Comparison of ENCODE assay signal across 11 mouse cellular contexts in the genomic region with DNA sequence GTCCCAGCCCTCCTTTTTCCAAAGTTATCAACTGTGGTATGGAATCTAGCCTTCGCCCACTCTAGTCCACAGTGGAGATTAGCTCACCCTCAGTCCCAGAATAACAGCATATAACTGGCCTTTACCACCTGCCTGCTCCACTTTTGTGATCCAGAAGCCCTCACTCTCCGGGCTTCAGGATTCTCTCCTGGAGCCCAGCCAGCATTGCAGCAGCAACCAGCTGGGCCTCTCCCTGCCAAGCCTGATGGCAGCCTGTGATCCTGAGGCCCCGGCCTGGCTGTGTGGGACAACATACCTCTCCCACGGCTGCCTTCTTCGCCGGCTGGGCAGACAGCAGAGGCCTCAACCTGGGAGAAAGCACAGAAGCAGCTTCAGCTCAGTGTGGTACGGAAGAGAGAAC. TPM values are rescaled to one million over a fixed set of nuclear protein-coding genes. Genes with fewer than 3 reads are reported as not detected.
DNase-seq lines count a peak whose midpoint lies in the region; ATAC-seq and TF ChIP-seq lines count a peak whose summit lies in the region.
"Had no signal": no experiment of that assay in that cellular context is flagged by ENCODE, and none has a peak within 500 bp of the region (broad histone marks: within the 10 kb centered on the region; RNA-seq: fewer than 3 reads in every experiment).

No protein-coding gene starts in this region.

- peak; percentile 35 for DNase-seq in limb, embryonic 14.5 days (ENCODE audit: low spot score)
- DNase-seq in limb, embryonic 10.5 days (ENCODE audit: low spot score), result no peak
- DNase-seq in cerebellum, adult 9-11 months, result peak; percentile 84
- DNase-seq in forebrain, embryonic 10.5 days (ENCODE audit: extremely low spot score, low spot score), result no peak
- DNase-seq: retina, postnatal 1 day had no signal

- H3K36me3 ChIP-seq in forebrain, embryonic 13.5 days (ENCODE audit: poor library complexity, severe bottlenecking), result peaks cover 91% of the 10 kb centered on the region
- H3K36me3 ChIP-seq in forebrain, embryonic 15.5 days, result peaks cover 72% of the 10 kb centered on the region
- peaks cover 79% of the 10 kb centered on the region for H3K36me3 ChIP-seq in limb, embryonic 14.5 days (ENCODE audit: control insufficient read depth, insufficient read depth, low read length)
- peaks cover 95% of the 10 kb centered on the region for H3K36me3 ChIP-seq in limb, embryonic 10.5 days
- peaks cover 48% of the 10 kb centered on the region for H3K36me3 ChIP-seq in heart, embryonic 16.5 days (ENCODE audit: control insufficient read depth, insufficient read depth)
- peaks cover 94% of the 10 kb centered on the region for H3K36me3 ChIP-seq in forebrain, embryonic 10.5 days (replicated peaks)

- no peaks in the 10 kb centered on the region for H3K4me1 ChIP-seq in forebrain, embryonic 13.5 days
- H3K4me1 ChIP-seq in forebrain, embryonic 15.5 days, result no peaks in the 10 kb centered on the region
- no peaks in the 10 kb centered on the region for H3K4me1 ChIP-seq in limb, embryonic 14.5 days (ENCODE audit: control insufficient read depth, insufficient read depth, low read length)
- 0 out of 2 replicates have a peak, but pooled peaks cover 1% of the 10 kb centered on the region for H3K4me1 ChIP-seq in limb, embryonic 10.5 days
- peaks cover 24% of the 10 kb centered on the region for H3K4me1 ChIP-seq in heart, embryonic 16.5 days (ENCODE audit: control insufficient read depth, insufficient read depth, low read length)
- peaks cover 9% of the 10 kb centered on the region for H3K4me1 ChIP-seq in forebrain, embryonic 10.5 days
- H3K4me1 ChIP-seq: embryonic facial prominence, embryonic 12.5 days had no signal

- WGBS in forebrain, embryonic 13.5 days, result 73% methylated on average over 7 of the region's 7 CpGs
- WGBS in forebrain, embryonic 15.5 days, result 73% methylated on average over 7 of the region's 7 CpGs
- 83% methylated on average over 7 of the region's 7 CpGs for WGBS in limb, embryonic 14.5 days
- 91% methylated on average over 7 of the region's 7 CpGs for WGBS in limb, embryonic 10.5 days
- WGBS in heart, embryonic 16.5 days, result 51% methylated on average over 7 of the region's 7 CpGs
- 89% methylated on average over 7 of the region's 7 CpGs for WGBS in forebrain, embryonic 10.5 days

- no peaks in the 10 kb centered on the region for H3K27me3 ChIP-seq in forebrain, embryonic 13.5 days
- H3K27me3 ChIP-seq in forebrain, embryonic 15.5 days, result no peaks in the 10 kb centered on the region
- H3K27me3 ChIP-seq in limb, embryonic 14.5 days (ENCODE audit: control insufficient read depth, insufficient read depth, low read length), result no peaks in the 10 kb centered on the region
- H3K27me3 ChIP-seq in limb, embryonic 10.5 days (ENCODE audit: low read depth, poor library complexity, severe bottlenecking), result no peaks in the 10 kb centered on the region
- no peaks in the 10 kb centered on the region for H3K27me3 ChIP-seq in heart, embryonic 16.5 days (ENCODE audit: control insufficient read depth, insufficient read depth, low read length)
- H3K27me3 ChIP-seq in forebrain, embryonic 10.5 days (ENCODE audit: poor library complexity, severe bottlenecking), result no peaks in the 10 kb centered on the region
- H3K27me3 ChIP-seq: embryonic facial prominence, embryonic 12.5 days had no signal

- 0 out of 2 replicates have a peak overlapping the region, but pooled peaks have one; percentile 8 for H3K9ac ChIP-seq in forebrain, embryonic 13.5 days
- no peak overlapping the region for H3K9ac ChIP-seq in forebrain, embryonic 15.5 days (replicated peaks)
- no peak overlapping the region for H3K9ac ChIP-seq in limb, embryonic 14.5 days (ENCODE audit: low read depth, low read length, severe bottlenecking)
- H3K9ac ChIP-seq in heart, embryonic 16.5 days (ENCODE audit: low read length), result peak overlapping the region; percentile 62
- H3K9ac ChIP-seq: embryonic facial prominence, embryonic 12.5 days had no signal

- no peak for ATAC-seq in forebrain, embryonic 13.5 days
- no peak for ATAC-seq in forebrain, embryonic 15.5 days (replicated peaks)
- peak; percentile 20; the same call in 1 of the 2 replicates for ATAC-seq in limb, embryonic 14.5 days (ENCODE audit: low FRiP score, low read depth)
- peak; percentile 73 for ATAC-seq in heart, embryonic 16.5 days (replicated peaks; ENCODE audit: extremely low read depth, insufficient read depth, low FRiP score)
- ATAC-seq in monocyte, adult 5-6 weeks (replicated peaks; ENCODE audit: insufficient number of reproducible peaks, low FRiP score, low TSS enrichment, poor library complexity, severe bottlenecking), result no peak
- ATAC-seq: midbrain, embryonic 16.5 days had no signal

- H3K9me3 ChIP-seq in forebrain, embryonic 13.5 days (replicated peaks), result no peaks in the 10 kb centered on the region
- H3K9me3 ChIP-seq in forebrain, embryonic 15.5 days, result no peaks in the 10 kb centered on the region
- no peaks in the 10 kb centered on the region for H3K9me3 ChIP-seq in limb, embryonic 14.5 days (ENCODE audit: control insufficient read depth, low read length)
- H3K9me3 ChIP-seq in limb, embryonic 10.5 days (replicated peaks), result no peaks in the 10 kb centered on the region
- no peaks in the 10 kb centered on the region for H3K9me3 ChIP-seq in heart, embryonic 16.5 days (replicated peaks; ENCODE audit: control insufficient read depth, low read length)
- no peaks in the 10 kb centered on the region for H3K9me3 ChIP-seq in forebrain, embryonic 10.5 days
- H3K9me3 ChIP-seq: embryonic facial prominence, embryonic 12.5 days had no signal

- H3K27ac ChIP-seq in forebrain, embryonic 13.5 days, result no peak overlapping the region
- no peak overlapping the region for H3K27ac ChIP-seq in forebrain, embryonic 15.5 days (replicated peaks)
- no peak overlapping the region for H3K27ac ChIP-seq in limb, embryonic 14.5 days (replicated peaks; ENCODE audit: low read depth, low read length)
- H3K27ac ChIP-seq in limb, embryonic 10.5 days, result no peak overlapping the region
- H3K27ac ChIP-seq in heart, embryonic 16.5 days (ENCODE audit: low read length), result peak overlapping the region; percentile 89
- H3K27ac ChIP-seq in forebrain, embryonic 10.5 days, result no peak overlapping the region
- H3K27ac ChIP-seq: embryonic facial prominence, embryonic 12.5 days had no signal

- no peak overlapping the region for H3K4me3 ChIP-seq in forebrain, embryonic 13.5 days
- no peak overlapping the region for H3K4me3 ChIP-seq in forebrain, embryonic 15.5 days
- H3K4me3 ChIP-seq in limb, embryonic 14.5 days (replicated peaks; ENCODE audit: low read length), result no peak overlapping the region
- no peak overlapping the region for H3K4me3 ChIP-seq in limb, embryonic 10.5 days
- no peak overlapping the region for H3K4me3 ChIP-seq in heart, embryonic 16.5 days (ENCODE audit: low read length)
- H3K4me3 ChIP-seq in forebrain, embryonic 10.5 days, result no peak overlapping the region
- H3K4me3 ChIP-seq: embryonic facial prominence, embryonic 12.5 days had no signal

- TF ChIP-seq POLR2A in limb, embryonic 14.5 days (IDR thresholded peaks at IDR 0.05; ENCODE audit: borderline replicate concordance, extremely low read depth, insufficient read depth, insufficient read length), result no peak

- H3K4me2 ChIP-seq in forebrain, embryonic 13.5 days, result no peak overlapping the region
- no peak overlapping the region for H3K4me2 ChIP-seq in forebrain, embryonic 15.5 days (replicated peaks)
- no peak overlapping the region for H3K4me2 ChIP-seq in limb, embryonic 14.5 days (replicated peaks; ENCODE audit: low read depth, low read length, severe bottlenecking)
- H3K4me2 ChIP-seq in heart, embryonic 16.5 days (ENCODE audit: low read depth, low read length), result 0 out of 2 replicates have a peak overlapping the region, but pooled peaks have one; percentile 7
- H3K4me2 ChIP-seq: embryonic facial prominence, embryonic 12.5 days had no signal

RNA-seq across cellular contexts. Expression of gene Btbd6, which starts 14.9 kb away (rescaled TPM):
- polyA plus RNA-seq in forebrain, embryonic 13.5 days (2015; fragmentation: Nextera tagmentation; extraction: Ambion mirVana), result 30.3 and 32.7 TPM in 2 replicates
- polyA plus RNA-seq in forebrain, embryonic 15.5 days (2015; fragmentation: Nextera tagmentation; extraction: Ambion mirVana), result 46.1 and 48.1 TPM in 2 replicates
- 31.0 and 52.7 TPM in 2 replicates for polyA plus RNA-seq in limb, embryonic 14.5 days (2012; rRNA removed)
- polyA plus RNA-seq in limb, embryonic 14.5 days (2014; fragmentation: Nextera tagmentation; extraction: Ambion mirVana), result 27.3 and 27.4 TPM in 2 replicates
- 25.6 and 27.9 TPM in 2 replicates for polyA plus RNA-seq in limb, embryonic 10.5 days (2016; fragmentation: Nextera tagmentation; extraction: Ambion mirVana)
- 26.0 and 26.1 TPM in 2 replicates for polyA plus RNA-seq in heart, embryonic 16.5 days (2015; fragmentation: Nextera tagmentation; extraction: Ambion mirVana)
- total RNA-seq in monocyte, adult 5-6 weeks (2017), result 2.6 to 4.7 TPM (median 3.0 TPM) in 3 replicates
- 22.4 and 24.2 TPM in 2 replicates for polyA plus RNA-seq in forebrain, embryonic 10.5 days (2016; fragmentation: Nextera tagmentation; extraction: Ambion mirVana)

RNA-seq across cellular contexts. Expression of gene Nudt14, which starts 19.5 kb away (rescaled TPM):
- 57.1 and 61.2 TPM in 2 replicates for polyA plus RNA-seq in forebrain, embryonic 13.5 days (2015; fragmentation: Nextera tagmentation; extraction: Ambion mirVana)
- polyA plus RNA-seq in forebrain, embryonic 15.5 days (2015; fragmentation: Nextera tagmentation; extraction: Ambion mirVana), result 59.0 and 63.2 TPM in 2 replicates
- polyA plus RNA-seq in limb, embryonic 14.5 days (2012; rRNA removed), result 50.4 and 54.4 TPM in 2 replicates
- polyA plus RNA-seq in limb, embryonic 14.5 days (2014; fragmentation: Nextera tagmentation; extraction: Ambion mirVana), result 78.4 and 96.0 TPM in 2 replicates
- polyA plus RNA-seq in limb, embryonic 10.5 days (2016; fragmentation: Nextera tagmentation; extraction: Ambion mirVana), result 76.7 and 79.7 TPM in 2 replicates
- polyA plus RNA-seq in heart, embryonic 16.5 days (2015; fragmentation: Nextera tagmentation; extraction: Ambion mirVana), result 36.0 and 43.3 TPM in 2 replicates
- total RNA-seq in monocyte, adult 5-6 weeks (2017), result 6.5 to 9.3 TPM (median 7.9 TPM) in 3 replicates
- polyA plus RNA-seq in forebrain, embryonic 10.5 days (2016; fragmentation: Nextera tagmentation; extraction: Ambion mirVana), result 61.4 and 70.4 TPM in 2 replicates

RNA-seq across cellular contexts. Expression of gene Jag2, which starts 31.9 kb away (rescaled TPM):
- 4.1 TPM in 2 replicates for polyA plus RNA-seq in forebrain, embryonic 13.5 days (2015; fragmentation: Nextera tagmentation; extraction: Ambion mirVana)
- polyA plus RNA-seq in forebrain, embryonic 15.5 days (2015; fragmentation: Nextera tagmentation; extraction: Ambion mirVana), result 8.3 and 9.1 TPM in 2 replicates
- polyA plus RNA-seq in limb, embryonic 14.5 days (2012; rRNA removed), result 45.8 and 48.4 TPM in 2 replicates
- polyA plus RNA-seq in limb, embryonic 14.5 days (2014; fragmentation: Nextera tagmentation; extraction: Ambion mirVana), result 12.5 and 14.3 TPM in 2 replicates
- polyA plus RNA-seq in limb, embryonic 10.5 days (2016; fragmentation: Nextera tagmentation; extraction: Ambion mirVana), result 3.5 and 4.5 TPM in 2 replicates
- polyA plus RNA-seq in heart, embryonic 16.5 days (2015; fragmentation: Nextera tagmentation; extraction: Ambion mirVana), result 4.0 and 5.4 TPM in 2 replicates
- total RNA-seq in monocyte, adult 5-6 weeks (2017), result 0.11 to 3.6 TPM (median 3.4 TPM) in 3 replicates
- 2.3 and 3.8 TPM in 2 replicates for polyA plus RNA-seq in forebrain, embryonic 10.5 days (2016; fragmentation: Nextera tagmentation; extraction: Ambion mirVana)

RNA-seq across cellular contexts. Expression of gene Brf1, which starts 39.1 kb away (rescaled TPM):
- 62.5 and 68.8 TPM in 2 replicates for polyA plus RNA-seq in forebrain, embryonic 13.5 days (2015; fragmentation: Nextera tagmentation; extraction: Ambion mirVana)
- polyA plus RNA-seq in forebrain, embryonic 15.5 days (2015; fragmentation: Nextera tagmentation; extraction: Ambion mirVana), result 67.3 and 67.7 TPM in 2 replicates
- 82.5 and 97.4 TPM in 2 replicates for polyA plus RNA-seq in limb, embryonic 14.5 days (2012; rRNA removed)
- 60.9 and 66.2 TPM in 2 replicates for polyA plus RNA-seq in limb, embryonic 14.5 days (2014; fragmentation: Nextera tagmentation; extraction: Ambion mirVana)
- polyA plus RNA-seq in limb, embryonic 10.5 days (2016; fragmentation: Nextera tagmentation; extraction: Ambion mirVana), result 53.5 and 65.9 TPM in 2 replicates
- 38.3 and 42.6 TPM in 2 replicates for polyA plus RNA-seq in heart, embryonic 16.5 days (2015; fragmentation: Nextera tagmentation; extraction: Ambion mirVana)
- total RNA-seq in monocyte, adult 5-6 weeks (2017), result 84.1 to 109 TPM (median 105 TPM) in 3 replicates
- polyA plus RNA-seq in forebrain, embryonic 10.5 days (2016; fragmentation: Nextera tagmentation; extraction: Ambion mirVana), result 50.8 and 58.1 TPM in 2 replicates

RNA-seq across cellular contexts. Expression of gene Pacs2, which starts 52.9 kb away (rescaled TPM):
- polyA plus RNA-seq in forebrain, embryonic 13.5 days (2015; fragmentation: Nextera tagmentation; extraction: Ambion mirVana), result 17.4 and 20.9 TPM in 2 replicates
- 22.6 and 24.4 TPM in 2 replicates for polyA plus RNA-seq in forebrain, embryonic 15.5 days (2015; fragmentation: Nextera tagmentation; extraction: Ambion mirVana)
- polyA plus RNA-seq in limb, embryonic 14.5 days (2012; rRNA removed), result 55.0 and 62.3 TPM in 2 replicates
- 16.3 and 16.5 TPM in 2 replicates for polyA plus RNA-seq in limb, embryonic 14.5 days (2014; fragmentation: Nextera tagmentation; extraction: Ambion mirVana)
- polyA plus RNA-seq in limb, embryonic 10.5 days (2016; fragmentation: Nextera tagmentation; extraction: Ambion mirVana), result 11.7 and 11.8 TPM in 2 replicates
- polyA plus RNA-seq in heart, embryonic 16.5 days (2015; fragmentation: Nextera tagmentation; extraction: Ambion mirVana), result 7.0 and 8.2 TPM in 2 replicates
- total RNA-seq in monocyte, adult 5-6 weeks (2017), result 20.5 to 30.3 TPM (median 27.8 TPM) in 3 replicates
- polyA plus RNA-seq in forebrain, embryonic 10.5 days (2016; fragmentation: Nextera tagmentation; extraction: Ambion mirVana), result 16.9 and 18.3 TPM in 2 replicates

Comparison
In these comparisons a context has a peak if more than half of its experiments do, and no peak if none do; other contexts are left out.
1. H3K9ac ChIP-seq: peak in forebrain, embryonic 13.5 days (single experiment) and heart, embryonic 16.5 days (single experiment); none in forebrain, embryonic 15.5 days (single experiment) and limb, embryonic 14.5 days (single experiment).
2. DNase-seq: peak in limb, embryonic 14.5 days (single experiment) and cerebellum, adult 9-11 months (single experiment); none in limb, embryonic 10.5 days (single experiment) and forebrain, embryonic 10.5 days (single experiment).
3. ATAC-seq: peak in limb, embryonic 14.5 days (single experiment) and heart, embryonic 16.5 days (single experiment); none in forebrain, embryonic 13.5 days (single experiment), forebrain, embryonic 15.5 days (single experiment) and monocyte, adult 5-6 weeks (single experiment).